Mouse (Mus musculus) erythroblast, embryonic 14.5 days (primary cell): ENCODE measurements around the gene Gm13695. TPM values are rescaled to one million over a fixed set of nuclear protein-coding genes. Genes with fewer than 3 reads are reported as not detected.
"Not testable (repeated sequence)": the region's sequence is repeated elsewhere in the genome, so short reads cannot be mapped to it uniquely, and the experiment has no call there.

Experiments used
- H3K27me3 ChIP-seq: 2 replicates; pipeline ENCODE4 v1.6.1; 2012; ENCODE audit warnings: inconsistent platforms; ENCODE audit not compliant: control insufficient read depth
- H3K36me3 ChIP-seq: 2 replicates; pipeline ENCODE4 v1.6.1; 2012; ENCODE audit warnings: mild to moderate bottlenecking, inconsistent platforms; ENCODE audit not compliant: control insufficient read depth
- H3K4me1 ChIP-seq: 2 replicates; pipeline ENCODE4 v1.6.1; 2012; ENCODE audit warnings: inconsistent platforms; ENCODE audit not compliant: control insufficient read depth
- H3K4me3 ChIP-seq: replicated peaks from 2 replicates; pipeline ENCODE3; 2012; ENCODE audit warnings: moderate library complexity, mild to moderate bottlenecking, inconsistent platforms
- H3K9me3 ChIP-seq: 2 replicates; pipeline ENCODE4 v1.6.1; 2012; ENCODE audit warnings: low read length, inconsistent platforms, mixed read lengths; ENCODE audit not compliant: control insufficient read depth
- GATA1 ChIP-seq: IDR thresholded peaks from 2 replicates; pipeline ENCODE4 v1.6.1; 2012; ENCODE audit warnings: low read length, inconsistent platforms, mixed read lengths
- TAL1 ChIP-seq: IDR thresholded peaks from 3 replicates; pipeline ENCODE4 v1.6.1; 2012; ENCODE audit warnings: low read length, inconsistent platforms, mixed read lengths
- polyA plus RNA-seq: library from polyadenylated mRNA; stranded (reverse); fragments of >175 nt; gene quantifications from 2 replicates; pipeline ENCODE4 v1.2.3, GENCODE M21; 2012

Gene Gm13695
- not detected in 2 replicates for polyA plus RNA-seq

DNA sequence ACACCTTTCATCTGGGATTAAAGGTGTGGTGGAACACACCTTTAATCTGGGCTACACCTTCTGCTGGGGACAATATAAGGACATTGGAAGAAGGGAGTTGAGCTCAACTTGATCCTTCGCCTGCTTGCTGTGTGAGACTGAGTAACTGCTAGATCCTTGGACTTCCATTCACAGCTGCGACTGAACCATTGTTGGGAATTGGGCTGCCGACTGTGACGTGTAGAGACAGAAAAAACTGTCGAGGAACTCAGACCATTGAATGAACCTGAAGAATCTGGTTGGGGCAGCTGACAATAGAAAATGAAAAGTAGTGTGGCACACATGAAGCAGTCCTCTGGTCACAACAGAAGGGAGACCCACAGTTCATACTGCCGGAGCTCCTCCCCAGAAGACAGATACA lies at the start of gene Gm13695:
Gene Gm13695, plus strand, starts transcription at position 301 of the 400 bp plus-strand sequence.
- not testable (repeated sequence) for H3K36me3 ChIP-seq, H3K4me1 ChIP-seq, H3K4me3 ChIP-seq, H3K9me3 ChIP-seq, H3K27me3 ChIP-seq

DNA sequence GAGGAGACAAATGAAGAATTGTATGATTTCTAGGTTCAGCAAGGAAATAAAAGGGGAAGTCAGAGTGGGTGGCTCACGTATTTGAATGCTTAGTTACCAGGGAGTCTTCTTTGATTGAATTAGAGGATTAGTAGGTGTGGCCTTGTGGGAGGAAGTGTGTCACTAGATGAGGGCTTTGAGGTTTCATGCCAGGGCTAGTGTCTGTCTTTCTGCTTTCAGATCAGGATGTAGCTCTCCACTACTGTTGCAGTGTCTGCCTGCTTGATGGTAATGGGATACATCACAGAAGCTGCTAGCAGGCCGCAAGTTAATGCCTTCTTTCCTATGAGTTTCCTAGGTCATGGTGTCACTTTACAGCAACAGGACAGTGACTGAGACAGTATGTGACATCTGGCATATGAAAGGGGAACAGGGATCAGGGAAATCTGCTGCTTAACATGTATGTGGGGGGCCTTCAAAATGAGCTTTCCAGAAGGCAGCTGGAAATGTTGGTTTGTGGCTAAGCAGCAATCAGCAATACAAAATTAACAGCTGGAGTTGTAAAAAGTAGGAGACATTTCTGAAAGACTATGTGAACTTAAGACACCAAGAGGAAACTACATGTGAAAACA lies 37.5 kb upstream of the Gm13695 start:
- H3K4me1 ChIP-seq = no peaks in the 10 kb centered on the region
- H3K4me3 ChIP-seq = no peak overlapping the region
- H3K9me3 ChIP-seq = no peaks in the 10 kb centered on the region
- no peaks in the 10 kb centered on the region for H3K27me3 ChIP-seq
- H3K36me3 ChIP-seq = no peaks in the 10 kb centered on the region
- TF ChIP-seq TAL1 (no peak), GATA1 (no peak)

DNA sequence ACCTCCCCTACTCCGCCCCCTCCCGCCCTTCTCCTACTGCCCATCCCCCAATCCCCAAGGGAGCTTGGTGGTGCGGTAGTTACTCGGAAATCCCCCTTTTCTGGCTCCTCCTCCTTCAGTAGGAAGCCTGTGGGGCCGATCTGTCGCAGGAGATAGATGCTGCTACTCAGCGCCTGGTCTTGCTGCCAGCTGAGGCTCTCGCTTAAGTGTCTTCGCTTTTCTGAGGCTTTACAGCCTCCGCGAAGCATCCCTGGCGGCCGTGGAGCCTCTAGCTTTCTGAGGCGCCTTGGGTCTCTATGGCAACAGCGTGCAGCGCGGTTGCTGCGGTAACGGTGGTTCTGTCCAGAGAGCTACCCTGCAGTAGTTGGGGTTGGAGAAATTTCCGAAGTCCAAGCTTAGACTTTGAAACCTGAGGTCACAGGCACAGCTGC lies 26.2 kb upstream of the Gm13695 start, which contains the start of gene Zswim2:
Gene Zswim2, minus strand, starts transcription at position 298 of the 431 bp plus-strand sequence.
- no peak within 1 kb of the TSS for H3K4me3 ChIP-seq
- TF ChIP-seq GATA1 = no peak
- no peak for TF ChIP-seq TAL1
- no peaks in the 10 kb centered on the region for H3K36me3 ChIP-seq

DNA sequence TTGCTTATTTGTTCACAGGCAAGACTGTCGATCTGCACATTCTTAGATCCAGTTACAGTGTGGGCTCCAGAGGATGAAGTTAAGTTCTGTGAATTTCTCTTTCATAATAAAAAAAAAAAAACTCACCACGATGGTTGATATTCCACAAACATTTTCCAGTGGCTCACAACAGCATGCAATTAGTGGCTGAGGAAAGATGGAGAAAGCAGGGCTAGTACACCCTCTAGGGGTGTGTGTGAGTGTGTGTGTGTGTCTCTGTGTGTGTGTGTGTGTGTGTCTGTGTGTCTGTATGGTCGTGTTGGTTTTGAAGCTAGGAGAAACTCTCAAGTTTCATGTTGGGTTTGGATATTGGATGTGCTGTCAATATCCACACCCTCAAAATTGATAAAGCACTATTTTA lies 25.7 kb upstream of the Gm13695 start:
- peaks cover 5% of the 10 kb centered on the region; the same call in 1 of the 2 replicates for H3K27me3 ChIP-seq
- TF ChIP-seq TAL1 (no peak), GATA1 (no peak)
- no peaks in the 10 kb centered on the region for H3K36me3 ChIP-seq
- no peak overlapping the region for H3K4me3 ChIP-seq
- H3K9me3 ChIP-seq = no peaks in the 10 kb centered on the region
- H3K4me1 ChIP-seq = no peaks in the 10 kb centered on the region; the same call in 1 of the 2 replicates

More for the DNA sequence above, 26.2 kb upstream of the Gm13695 start, which contains the start of gene Zswim2:
- no peaks in the 10 kb centered on the region for H3K9me3 ChIP-seq
- no peaks in the 10 kb centered on the region; the same call in 1 of the 2 replicates for H3K4me1 ChIP-seq
- H3K27me3 ChIP-seq = peaks cover 5% of the 10 kb centered on the region; the same call in 1 of the 2 replicates

DNA sequence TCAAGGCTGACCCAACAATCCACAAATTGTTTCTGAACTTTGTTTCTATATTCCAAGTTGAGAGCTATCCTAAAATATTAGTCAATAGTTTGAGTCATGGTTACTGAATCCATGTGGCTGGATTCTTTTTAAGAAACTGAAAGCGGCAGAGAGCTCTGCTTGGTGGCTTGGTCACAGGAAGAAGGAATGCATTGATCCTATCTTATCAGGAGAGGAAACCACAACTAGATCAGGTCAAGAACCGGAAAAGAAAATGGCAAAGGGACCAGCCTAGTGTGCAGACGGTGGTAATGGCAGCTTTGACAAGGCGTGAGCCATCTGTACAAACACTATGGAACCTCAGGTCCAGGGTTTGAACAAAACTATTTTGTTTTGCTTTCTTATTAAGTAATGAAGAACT lies 25.3 kb upstream of the Gm13695 start:
- H3K27me3 ChIP-seq = peaks cover 5% of the 10 kb centered on the region; the same call in 1 of the 2 replicates
- H3K4me1 ChIP-seq = no peaks in the 10 kb centered on the region; the same call in 1 of the 2 replicates
- H3K9me3 ChIP-seq = no peaks in the 10 kb centered on the region
- TF ChIP-seq GATA1 = no peak
- TF ChIP-seq TAL1 = no peak
- no peak overlapping the region for H3K4me3 ChIP-seq
- no peaks in the 10 kb centered on the region for H3K36me3 ChIP-seq

DNA sequence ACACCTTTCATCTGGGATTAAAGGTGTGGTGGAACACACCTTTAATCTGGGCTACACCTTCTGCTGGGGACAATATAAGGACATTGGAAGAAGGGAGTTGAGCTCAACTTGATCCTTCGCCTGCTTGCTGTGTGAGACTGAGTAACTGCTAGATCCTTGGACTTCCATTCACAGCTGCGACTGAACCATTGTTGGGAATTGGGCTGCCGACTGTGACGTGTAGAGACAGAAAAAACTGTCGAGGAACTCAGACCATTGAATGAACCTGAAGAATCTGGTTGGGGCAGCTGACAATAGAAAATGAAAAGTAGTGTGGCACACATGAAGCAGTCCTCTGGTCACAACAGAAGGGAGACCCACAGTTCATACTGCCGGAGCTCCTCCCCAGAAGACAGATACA lies 11.7 kb upstream of the Gm13695 start, which contains the start of gene Gm13698:
Gene Gm13698, plus strand, starts transcription at position 301 of the 400 bp plus-strand sequence.
- H3K4me1 ChIP-seq, H3K36me3 ChIP-seq, H3K9me3 ChIP-seq, H3K4me3 ChIP-seq, H3K27me3 ChIP-seq: not testable (repeated sequence)

DNA sequence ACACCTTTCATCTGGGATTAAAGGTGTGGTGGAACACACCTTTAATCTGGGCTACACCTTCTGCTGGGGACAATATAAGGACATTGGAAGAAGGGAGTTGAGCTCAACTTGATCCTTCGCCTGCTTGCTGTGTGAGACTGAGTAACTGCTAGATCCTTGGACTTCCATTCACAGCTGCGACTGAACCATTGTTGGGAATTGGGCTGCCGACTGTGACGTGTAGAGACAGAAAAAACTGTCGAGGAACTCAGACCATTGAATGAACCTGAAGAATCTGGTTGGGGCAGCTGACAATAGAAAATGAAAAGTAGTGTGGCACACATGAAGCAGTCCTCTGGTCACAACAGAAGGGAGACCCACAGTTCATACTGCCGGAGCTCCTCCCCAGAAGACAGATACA lies 5.9 kb upstream of the Gm13695 start, which contains the start of gene Gm13693:
Gene Gm13693, plus strand, starts transcription at position 301 of the 400 bp plus-strand sequence.
- not testable (repeated sequence) for H3K9me3 ChIP-seq, H3K4me3 ChIP-seq, H3K27me3 ChIP-seq, H3K4me1 ChIP-seq, H3K36me3 ChIP-seq

DNA sequence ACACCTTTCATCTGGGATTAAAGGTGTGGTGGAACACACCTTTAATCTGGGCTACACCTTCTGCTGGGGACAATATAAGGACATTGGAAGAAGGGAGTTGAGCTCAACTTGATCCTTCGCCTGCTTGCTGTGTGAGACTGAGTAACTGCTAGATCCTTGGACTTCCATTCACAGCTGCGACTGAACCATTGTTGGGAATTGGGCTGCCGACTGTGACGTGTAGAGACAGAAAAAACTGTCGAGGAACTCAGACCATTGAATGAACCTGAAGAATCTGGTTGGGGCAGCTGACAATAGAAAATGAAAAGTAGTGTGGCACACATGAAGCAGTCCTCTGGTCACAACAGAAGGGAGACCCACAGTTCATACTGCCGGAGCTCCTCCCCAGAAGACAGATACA lies 5.7 kb downstream of the Gm13695 start, which contains the start of gene Gm13696:
Gene Gm13696, plus strand, starts transcription at position 301 of the 400 bp plus-strand sequence.
- H3K36me3 ChIP-seq, H3K4me3 ChIP-seq, H3K27me3 ChIP-seq: not testable (repeated sequence)

DNA sequence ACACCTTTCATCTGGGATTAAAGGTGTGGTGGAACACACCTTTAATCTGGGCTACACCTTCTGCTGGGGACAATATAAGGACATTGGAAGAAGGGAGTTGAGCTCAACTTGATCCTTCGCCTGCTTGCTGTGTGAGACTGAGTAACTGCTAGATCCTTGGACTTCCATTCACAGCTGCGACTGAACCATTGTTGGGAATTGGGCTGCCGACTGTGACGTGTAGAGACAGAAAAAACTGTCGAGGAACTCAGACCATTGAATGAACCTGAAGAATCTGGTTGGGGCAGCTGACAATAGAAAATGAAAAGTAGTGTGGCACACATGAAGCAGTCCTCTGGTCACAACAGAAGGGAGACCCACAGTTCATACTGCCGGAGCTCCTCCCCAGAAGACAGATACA lies 11.5 kb downstream of the Gm13695 start, which contains the start of gene Gm13694:
Gene Gm13694, plus strand, starts transcription at position 301 of the 400 bp plus-strand sequence.
- not testable (repeated sequence) for H3K36me3 ChIP-seq, H3K27me3 ChIP-seq, H3K9me3 ChIP-seq, H3K4me1 ChIP-seq, H3K4me3 ChIP-seq

More for the DNA sequence above, 5.7 kb downstream of the Gm13695 start, which contains the start of gene Gm13696:
- not testable (repeated sequence) for H3K9me3 ChIP-seq, H3K4me1 ChIP-seq

DNA sequence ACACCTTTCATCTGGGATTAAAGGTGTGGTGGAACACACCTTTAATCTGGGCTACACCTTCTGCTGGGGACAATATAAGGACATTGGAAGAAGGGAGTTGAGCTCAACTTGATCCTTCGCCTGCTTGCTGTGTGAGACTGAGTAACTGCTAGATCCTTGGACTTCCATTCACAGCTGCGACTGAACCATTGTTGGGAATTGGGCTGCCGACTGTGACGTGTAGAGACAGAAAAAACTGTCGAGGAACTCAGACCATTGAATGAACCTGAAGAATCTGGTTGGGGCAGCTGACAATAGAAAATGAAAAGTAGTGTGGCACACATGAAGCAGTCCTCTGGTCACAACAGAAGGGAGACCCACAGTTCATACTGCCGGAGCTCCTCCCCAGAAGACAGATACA lies 17.3 kb downstream of the Gm13695 start, which contains the start of gene Gm13697:
Gene Gm13697, plus strand, starts transcription at position 301 of the 400 bp plus-strand sequence.
- H3K4me3 ChIP-seq, H3K9me3 ChIP-seq, H3K27me3 ChIP-seq, H3K36me3 ChIP-seq, H3K4me1 ChIP-seq: not testable (repeated sequence)

DNA sequence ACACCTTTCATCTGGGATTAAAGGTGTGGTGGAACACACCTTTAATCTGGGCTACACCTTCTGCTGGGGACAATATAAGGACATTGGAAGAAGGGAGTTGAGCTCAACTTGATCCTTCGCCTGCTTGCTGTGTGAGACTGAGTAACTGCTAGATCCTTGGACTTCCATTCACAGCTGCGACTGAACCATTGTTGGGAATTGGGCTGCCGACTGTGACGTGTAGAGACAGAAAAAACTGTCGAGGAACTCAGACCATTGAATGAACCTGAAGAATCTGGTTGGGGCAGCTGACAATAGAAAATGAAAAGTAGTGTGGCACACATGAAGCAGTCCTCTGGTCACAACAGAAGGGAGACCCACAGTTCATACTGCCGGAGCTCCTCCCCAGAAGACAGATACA lies 23.1 kb downstream of the Gm13695 start, which contains the start of gene Gm13691:
Gene Gm13691, plus strand, starts transcription at position 301 of the 400 bp plus-strand sequence.
- H3K4me1 ChIP-seq, H3K27me3 ChIP-seq, H3K36me3 ChIP-seq, H3K9me3 ChIP-seq, H3K4me3 ChIP-seq: not testable (repeated sequence)

DNA sequence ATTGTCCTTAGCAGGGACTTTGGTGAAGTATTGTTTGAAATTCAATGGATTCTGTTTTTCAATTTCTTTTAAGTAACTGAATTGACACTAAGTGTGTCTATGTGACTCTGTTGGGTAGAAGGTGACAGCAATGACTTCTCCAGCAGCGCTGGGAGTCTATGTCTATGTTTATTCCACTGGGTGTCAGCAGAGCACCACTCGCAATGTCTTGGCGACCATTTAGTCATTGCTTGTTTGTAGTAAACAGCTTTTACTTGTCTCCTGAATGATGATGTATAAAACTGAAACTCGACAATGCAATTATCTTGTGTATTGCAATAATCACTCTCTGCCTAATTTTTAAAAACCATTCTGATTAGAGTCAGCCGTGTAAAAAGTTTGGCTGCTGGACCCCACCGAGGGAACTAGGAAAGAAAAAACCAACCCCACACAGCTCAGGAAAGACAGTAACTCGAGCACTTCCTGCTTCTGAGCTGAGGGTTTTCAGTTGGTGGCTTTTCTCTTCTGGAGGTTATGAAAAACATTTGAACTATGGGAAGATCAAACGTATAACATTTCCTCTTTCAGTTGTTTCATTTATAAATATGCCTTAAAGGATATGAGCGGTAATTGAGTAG lies 26.6 kb downstream of the Gm13695 start:
- H3K4me1 ChIP-seq, H3K9me3 ChIP-seq, H3K27me3 ChIP-seq, H3K36me3 ChIP-seq, H3K4me3 ChIP-seq: not testable (repeated sequence)

DNA sequence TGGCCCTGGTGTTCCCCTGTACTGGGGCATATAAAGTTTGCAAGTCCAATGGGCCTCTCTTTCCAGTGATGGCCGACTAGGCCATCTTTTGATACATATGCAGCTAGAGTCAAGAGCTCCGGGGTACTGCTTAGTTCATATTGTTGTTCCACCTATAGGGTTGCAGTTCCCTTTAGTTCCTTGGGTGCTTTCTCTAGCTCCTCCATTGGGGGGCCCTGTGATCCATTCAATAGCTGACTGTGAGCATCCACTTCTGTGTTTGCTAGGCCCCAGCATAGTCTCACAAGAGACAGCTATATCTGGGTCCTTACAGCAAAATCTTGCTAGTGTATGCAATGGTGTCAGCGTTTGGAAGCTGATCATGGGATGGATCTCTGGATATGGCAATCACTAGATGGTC lies 27.4 kb downstream of the Gm13695 start:
- H3K4me1 ChIP-seq, H3K27me3 ChIP-seq, H3K9me3 ChIP-seq, H3K36me3 ChIP-seq, H3K4me3 ChIP-seq: not testable (repeated sequence)
